Mouse (Mus musculus) gastrocnemius, postnatal 4 days (tissue): Measurements from ENCODE around the gene Smim17. TPM values are rescaled to one million over a fixed set of nuclear protein-coding genes. Genes with fewer than 3 reads are reported as not detected.
"Not testable (repeated sequence)": the region's sequence is repeated elsewhere in the genome, so short reads cannot be mapped to it uniquely, and the experiment has no call there.

Experiments used
- DNase-seq, 2 experiments: peaks; one replicate each; pipeline ENCODE4 v3.0.0; 2021 to 2022; ENCODE audit warnings: low spot score in 2 of 2, mixed read lengths in 2 of 2
- long read RNA-seq, 2 experiments: library from polyadenylated mRNA; stranded (forward); transcript quantifications; one replicate each; pipeline ENCODE4 v2.0.0; 2021
- total RNA-seq, 2 experiments: library from RNA; stranded (reverse); gene quantifications; 2 replicates each; pipeline ENCODE4 v1.2.3; 2021

The Smim17 gene
- under 1 TPM in 1 of 2 experiments, not detected in 1; 0.44 TPM for total RNA-seq
- long read RNA-seq, experiment 1: 0 reads
- long read RNA-seq, experiment 2: 0 reads

DNA sequence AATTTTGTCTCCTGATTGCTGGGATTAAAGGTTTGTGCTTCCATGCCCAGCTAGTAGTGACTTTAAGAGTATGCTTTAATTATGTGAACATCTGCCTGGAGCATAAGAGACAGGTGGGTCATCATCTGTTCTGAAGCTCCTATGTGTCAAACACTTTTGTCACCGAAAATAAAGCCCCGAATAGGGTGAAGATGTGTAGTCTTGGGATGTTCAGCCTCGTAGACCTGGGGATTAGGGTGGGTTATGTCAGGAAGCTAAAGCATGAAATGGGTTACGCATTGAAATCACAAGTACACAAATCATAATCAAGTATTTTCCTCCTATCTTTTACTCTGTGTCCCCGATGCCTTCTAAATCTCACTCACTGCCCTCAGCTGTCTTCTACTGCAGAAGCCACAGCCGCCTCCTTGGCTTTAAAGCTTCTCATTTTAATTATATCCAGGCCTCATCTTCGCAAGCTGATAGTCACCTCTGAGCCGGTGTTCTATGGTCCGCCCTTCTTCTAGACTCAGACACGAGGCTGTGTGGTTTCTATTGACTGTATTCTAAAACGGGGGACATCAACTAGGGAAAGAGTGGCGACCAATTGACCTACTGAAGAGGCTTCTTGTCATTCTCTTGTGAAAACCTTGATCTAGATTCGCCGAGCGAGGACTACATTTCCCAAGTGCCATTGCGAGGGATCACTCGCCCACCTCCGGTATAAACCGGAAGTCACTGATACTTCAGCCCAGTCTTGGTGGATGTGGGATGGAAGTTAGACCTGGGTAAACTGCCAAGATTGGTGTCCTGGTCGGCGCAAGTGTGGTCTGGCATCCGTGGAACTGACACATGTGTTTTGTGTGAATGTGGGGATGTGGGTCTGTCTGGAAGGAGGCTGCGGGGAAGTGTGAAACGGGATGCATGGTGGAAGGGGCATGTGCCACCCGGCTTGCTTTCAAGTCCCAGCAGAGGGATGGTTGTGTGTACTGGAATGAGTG lies at the start of gene Smim17:
Gene Smim17 (plus strand): TSS at position 720 of the 980 bp plus-strand sequence.
- peak in 1 of 2 experiments; percentile 24 for DNase-seq

DNA sequence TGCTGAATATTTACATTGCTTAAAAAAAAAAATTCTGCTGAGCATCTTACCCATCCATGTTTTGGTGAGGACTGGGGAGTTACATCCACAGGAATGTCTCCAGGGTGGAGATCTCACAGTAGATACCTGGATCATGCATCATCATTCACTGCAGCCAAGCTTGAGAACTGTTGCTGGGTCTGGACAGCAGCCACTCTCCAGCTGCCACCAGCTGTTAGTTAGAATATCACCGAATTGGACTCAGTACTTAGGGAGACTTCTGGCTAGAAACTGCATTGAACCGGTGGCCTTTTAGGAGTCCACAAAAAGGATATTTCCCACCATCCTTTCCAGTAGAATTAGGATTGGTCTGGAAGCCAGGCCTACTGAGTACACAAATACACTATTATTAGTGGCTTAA lies 40.4 kb upstream of the Smim17 start:
- no peak for DNase-seq

DNA sequence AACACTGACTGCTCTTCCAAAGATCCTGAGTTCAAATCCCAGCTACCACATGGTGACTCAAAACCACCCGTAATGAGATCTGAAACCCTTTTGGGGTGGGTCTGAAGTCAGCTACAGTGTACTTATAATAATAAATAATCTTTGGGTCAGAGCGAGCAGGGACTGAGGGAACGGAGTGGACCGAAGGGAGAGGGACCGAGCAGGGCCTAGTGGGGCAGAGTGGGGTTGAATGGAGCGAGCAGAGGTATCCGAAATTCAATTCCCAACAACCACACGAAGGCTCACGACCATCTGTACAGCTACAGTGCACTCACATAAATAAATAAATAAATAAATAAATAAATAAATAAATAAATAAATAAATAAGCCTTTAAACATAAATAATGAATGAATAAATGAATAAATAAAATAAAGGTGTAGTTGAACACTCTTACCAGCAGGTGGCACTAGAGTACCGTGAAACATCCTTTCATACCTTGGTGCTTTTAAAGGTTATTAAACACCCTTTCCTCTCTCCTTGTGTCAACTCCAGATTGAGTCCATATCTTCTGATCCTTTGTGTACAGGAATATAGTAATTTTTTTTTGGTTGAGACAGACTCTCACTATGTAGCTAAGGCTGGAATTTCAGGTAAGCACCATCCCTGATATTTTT lies 39.5 kb upstream of the Smim17 start:
- DNase-seq: no peak

DNA sequence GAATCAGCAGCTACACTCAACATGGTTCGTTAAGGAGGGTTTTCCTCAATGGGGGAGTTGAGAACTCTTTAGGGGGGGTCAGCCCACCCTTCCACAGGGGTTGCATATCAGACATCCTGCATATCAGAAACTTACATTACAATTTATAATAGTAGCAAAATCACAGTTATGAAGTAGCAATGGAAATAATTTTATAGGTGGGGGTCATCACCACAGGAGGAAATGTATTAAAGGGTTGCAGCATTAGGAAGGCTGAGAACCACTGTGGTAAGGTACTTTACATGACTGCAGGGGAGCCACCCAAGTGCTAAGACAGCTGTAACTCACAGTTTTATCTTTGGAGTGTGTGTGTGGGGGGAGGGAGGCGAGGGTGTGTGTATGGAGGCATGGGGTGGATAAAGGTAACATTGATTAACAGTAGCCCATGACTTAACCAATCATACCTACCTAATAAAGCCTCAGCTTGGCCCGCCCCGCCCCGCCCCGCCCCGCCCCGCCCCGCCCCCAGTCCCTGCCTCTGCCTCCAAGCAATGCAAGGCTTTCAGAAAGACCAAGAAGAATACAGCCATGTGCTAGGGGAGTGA lies 37.9 kb upstream of the Smim17 start:
- no peak for DNase-seq

DNA sequence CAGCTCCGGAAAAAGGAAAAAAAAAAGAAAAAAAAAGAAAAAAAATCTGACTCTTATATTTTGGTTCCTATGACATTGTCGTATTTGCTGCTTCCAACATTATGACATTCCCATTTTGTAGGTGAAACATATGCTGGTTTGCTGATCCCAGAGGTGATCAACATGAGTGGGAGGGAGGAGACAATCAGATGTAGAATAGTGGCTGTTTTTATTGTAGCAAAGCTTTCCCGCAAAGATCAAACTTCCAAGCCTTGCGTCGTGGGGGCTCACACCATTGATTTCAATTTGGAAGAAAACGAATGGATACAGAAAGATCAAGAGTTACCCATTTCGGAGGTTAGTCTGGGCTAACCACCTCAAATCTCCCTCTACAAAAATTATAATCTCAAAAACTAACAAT lies 36.8 kb upstream of the Smim17 start:
- no peak for DNase-seq

DNA sequence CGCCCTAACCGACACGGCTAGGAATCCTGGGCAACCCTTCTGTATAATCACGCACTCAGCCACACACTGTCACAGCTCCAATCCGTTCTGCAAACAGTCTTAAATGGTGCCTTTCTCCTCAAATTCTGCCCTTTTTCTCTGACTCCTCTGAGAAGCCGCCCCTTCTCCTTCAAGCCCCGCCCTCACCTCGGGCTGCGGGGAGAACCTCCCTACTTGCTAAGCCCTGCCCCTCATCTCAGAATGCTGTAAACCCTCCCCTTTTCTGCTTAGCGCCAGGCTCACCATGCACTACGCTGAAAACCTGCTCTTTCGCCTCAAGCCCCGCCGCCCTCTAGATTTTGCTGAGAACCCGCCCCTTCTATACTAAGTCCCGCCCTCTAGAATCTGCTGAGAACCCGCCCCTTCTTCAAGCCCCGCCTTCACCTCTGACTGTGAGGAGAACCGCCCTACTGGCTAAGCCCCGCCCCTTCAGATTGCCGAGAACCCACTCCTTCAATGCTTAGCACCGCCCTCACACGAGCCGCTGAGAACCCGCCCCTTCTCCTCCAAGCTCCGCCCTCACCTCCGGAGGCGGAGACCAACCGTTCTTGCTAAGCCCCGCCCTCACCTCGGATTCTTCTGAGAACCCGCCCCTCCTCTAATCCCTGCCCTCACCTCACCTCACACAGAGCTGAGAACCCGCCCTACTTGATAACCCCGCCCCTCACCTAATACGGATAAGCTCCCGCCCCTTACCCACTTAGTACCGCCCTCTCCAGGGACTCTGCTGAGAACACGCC lies 36.1 kb upstream of the Smim17 start:
- peak; percentile 79 to 93 for DNase-seq

DNA sequence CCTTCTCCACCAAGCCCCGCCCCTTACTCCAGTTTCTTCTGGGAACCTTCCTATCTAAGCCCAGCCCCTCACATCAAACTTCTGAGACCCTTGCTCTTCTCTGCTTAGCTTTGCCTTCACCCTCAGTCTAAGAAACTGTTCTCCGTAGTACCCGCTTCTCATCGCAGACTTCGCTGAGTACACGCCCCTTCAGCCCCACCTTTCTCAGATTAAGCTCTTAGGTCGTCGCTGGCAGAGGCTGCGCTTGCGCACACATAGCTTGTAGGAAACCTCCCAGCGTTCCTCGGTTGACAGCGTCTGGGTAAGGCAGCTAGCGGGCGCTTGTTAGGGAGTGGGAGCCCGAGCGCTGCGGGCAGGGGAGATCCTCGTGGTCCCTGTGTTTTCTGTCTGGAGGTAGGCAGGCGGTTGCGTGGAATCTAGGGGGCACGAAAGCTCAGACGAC lies 35.4 kb upstream of the Smim17 start, which contains the start of gene Zfp78:
Gene Zfp78 (plus strand): TSS at position 234 of the 442 bp plus-strand sequence.
- DNase-seq: peak; percentile 31 to 69

DNA sequence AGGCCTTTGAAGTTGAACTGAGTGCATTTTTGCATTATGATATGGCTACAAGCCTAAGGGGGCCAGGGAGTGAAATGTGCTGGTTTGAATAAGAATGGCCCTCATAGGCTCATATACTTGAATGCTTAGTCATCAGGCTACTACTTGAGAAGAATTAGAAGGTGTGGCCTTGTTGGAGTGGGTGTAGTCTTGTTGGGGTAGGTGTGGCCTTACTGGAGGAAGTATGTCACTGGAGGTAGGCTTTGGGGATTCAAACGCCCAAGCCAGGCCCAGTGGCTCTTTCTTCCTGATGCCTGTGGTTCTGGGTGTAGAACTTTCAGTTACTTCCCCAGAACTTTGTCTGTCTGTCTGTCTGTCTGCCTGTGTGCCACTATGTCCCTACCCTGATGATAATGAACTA lies 33.8 kb upstream of the Smim17 start:
- DNase-seq: no peak

DNA sequence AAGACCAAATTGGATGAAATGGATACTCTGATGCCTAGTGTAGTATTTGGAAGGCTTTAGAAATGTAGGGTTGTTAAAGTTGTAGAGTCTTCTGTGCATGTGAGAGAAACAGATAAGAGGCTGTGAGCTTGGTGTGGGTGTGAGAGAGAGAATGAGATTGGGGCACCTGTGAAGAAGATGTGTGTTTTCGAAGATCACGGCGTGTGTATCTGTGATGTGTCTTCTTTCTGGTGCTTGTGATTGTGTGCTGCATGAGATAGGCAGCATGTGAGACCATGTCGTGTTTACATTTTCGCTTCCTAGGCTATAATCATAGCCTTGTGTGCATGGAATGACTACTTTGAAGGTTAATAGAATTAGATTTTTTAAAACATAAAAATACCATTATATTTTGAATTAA lies 31.3 kb upstream of the Smim17 start:
- no peak for DNase-seq

DNA sequence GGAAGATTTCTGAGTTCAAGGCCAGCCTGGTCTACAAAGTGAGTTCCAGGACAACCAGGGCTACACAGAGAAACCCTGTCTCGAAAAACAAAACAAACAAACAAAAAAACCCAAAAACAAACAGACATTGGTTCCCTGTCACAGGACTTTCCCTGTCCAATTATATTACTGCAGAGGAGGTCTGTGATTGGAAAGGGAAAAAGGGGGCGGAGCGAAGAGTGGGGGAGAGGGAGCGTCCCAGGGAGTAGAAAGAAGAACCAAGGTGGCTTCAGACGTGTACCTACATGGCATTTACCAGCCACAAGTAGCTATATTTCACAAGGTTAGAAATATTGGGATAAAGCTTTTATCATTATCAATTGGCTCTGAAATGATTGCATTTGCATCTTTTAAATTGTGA lies 30.4 kb upstream of the Smim17 start:
- not testable (repeated sequence) for DNase-seq

DNA sequence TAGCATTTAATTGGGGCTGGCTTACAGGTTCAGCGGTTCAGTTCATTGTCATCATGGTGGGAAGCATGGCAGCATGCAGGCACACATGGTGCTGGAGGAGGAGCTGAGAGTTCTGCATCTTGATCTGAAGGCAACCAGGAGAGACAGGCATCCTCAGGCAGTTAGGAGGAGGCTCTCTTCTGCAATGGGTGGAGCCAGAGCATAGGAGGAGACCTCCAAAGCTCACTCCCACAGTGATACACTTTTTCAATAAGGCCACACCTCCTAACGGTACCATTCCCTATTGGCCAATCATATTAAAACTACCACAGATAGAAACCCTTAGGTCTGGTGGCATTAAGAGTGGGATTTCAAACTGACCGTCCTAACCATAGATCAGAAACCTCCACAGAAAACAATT lies 29.1 kb upstream of the Smim17 start:
- no peak for DNase-seq

DNA sequence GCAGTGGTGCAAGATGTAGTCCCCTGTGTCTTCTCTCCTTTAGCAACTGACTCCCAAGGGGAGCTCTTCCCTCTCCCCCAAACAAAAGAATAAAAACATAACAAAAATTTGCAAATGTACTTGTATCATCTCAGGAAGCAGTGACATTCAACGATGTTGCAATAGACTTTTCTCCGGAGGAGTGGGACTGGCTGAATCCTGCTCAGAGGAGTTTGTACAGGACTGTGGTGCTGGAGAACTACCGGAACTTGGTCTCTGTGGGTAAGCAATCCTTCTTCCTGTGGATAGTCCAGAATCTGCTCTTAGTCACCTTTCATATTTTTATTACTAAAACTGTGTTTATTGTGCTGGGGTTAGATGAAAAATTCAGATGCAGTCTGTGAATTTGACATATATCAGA lies 25.5 kb upstream of the Smim17 start:
- DNase-seq: no peak

DNA sequence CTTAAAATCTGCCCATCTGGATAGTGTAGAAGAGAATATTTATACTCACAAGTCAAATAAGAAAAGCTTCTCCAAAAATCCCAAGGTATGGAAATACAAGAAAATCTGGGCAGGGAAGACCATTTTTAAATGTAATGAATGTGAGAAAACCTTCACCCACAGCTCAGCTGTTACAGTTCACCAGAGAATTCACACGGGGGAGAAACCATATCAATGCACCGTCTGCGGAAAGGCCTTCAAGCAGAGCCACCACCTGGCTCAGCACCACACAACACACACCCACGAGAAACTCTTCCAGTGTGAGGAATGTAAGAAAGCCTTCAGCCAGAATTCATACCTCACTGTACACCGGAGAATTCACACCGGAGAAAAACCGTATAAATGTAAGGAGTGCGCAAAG lies 20.1 kb upstream of the Smim17 start:
- DNase-seq: no peak

DNA sequence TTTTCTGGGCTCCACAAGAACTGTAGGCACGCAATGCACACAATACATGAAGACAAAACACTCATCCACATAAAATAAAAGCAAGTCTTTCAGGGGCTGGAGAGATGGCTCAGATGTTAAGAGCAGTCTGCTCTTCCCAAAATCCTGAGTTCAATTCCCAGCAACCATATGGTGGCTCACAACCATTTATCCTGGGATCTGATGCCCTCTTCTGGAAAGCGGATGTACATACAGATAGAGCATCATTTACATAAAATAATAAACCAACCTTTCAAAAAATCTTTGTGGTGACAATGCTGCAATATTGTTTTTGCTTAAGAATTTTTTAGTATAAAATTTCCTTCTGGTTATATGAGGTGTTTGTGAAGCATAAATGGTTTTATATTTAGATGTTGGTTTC lies 17.1 kb upstream of the Smim17 start:
- DNase-seq: no peak

DNA sequence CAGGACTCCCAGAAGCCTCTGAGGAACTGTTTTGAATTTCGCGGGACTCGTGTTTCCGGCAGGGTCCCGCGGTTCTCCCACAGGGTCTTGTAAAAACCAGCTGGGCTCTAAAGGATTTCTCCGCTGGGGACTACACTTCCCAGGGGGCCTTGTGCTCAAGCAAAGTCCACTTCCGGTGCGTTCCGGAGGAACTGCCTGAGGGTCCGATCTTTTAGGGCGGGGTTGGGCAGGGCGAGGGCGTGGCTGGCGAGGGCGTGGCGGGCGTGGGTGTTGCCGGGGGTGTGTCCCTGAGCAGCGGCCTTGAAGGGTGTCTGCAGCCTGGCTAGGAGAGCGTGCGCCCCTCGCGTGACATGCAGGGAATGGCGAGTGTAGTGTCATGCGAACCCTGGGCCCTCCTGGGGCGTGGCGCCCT lies 15.5 kb upstream of the Smim17 start, which contains the start of gene Zfp28:
Gene Zfp28 (plus strand): TSS at position 252 of the 412 bp plus-strand sequence.
- peak; percentile 82 to 93 for DNase-seq

DNA sequence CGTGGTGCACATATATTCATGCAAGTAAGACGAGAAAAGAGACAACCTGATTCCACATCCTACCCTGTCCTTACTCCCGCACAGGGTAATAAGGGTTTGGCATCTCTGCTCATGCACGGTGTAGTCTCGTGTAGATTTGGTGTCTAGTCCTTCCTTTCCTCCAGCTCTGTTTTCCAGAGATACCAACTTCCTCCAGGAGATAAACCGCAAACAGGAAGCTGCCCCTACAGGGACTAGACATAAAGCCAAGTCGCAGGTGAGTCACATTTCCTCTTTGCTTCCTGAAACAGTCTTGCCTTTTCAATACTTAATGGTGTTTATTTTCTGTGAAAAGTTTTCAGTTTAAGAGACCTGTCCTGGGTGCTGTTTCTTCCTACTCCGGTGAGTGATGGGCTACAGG lies 14.5 kb upstream of the Smim17 start:
- DNase-seq: no peak

DNA sequence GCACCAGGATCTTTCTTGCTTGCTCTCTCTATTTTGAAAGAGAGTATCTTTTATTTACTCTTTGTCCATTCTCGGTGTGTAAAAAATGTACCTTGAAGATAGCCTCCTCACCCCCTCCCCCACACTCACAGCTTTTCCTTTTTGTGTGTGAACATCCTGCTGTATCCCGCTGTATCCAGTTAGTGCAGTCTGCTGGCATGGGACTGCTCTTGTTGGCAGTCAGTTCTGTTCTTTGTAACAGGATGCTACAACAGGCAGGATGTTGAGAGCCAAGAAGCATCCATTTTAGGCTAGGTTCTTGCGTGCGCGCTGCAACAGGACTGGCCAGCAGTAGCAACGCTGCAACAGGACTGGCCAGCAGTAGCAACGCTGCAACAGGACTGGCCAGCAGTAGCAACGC lies 11.5 kb upstream of the Smim17 start:
- no peak for DNase-seq

DNA sequence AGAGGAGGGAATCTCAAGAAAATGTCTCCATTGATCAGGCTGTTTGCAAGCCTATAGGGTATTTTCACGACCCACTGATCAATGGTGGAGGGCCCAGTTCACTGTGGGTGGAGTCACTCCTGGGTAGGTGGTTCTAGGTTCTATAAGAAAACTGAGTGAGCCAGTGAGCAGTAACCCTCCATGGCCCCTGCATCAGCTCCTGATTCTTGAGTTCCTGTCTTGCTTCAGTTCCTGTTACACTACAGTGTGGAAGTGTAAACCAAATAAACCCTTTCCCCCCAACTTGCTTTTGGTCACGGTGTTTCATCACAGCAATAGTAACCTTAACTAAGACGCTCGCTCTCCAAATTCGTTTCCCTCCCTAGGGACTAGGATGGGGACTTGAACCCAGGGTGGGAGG lies 9.5 kb upstream of the Smim17 start:
- no peak for DNase-seq

DNA sequence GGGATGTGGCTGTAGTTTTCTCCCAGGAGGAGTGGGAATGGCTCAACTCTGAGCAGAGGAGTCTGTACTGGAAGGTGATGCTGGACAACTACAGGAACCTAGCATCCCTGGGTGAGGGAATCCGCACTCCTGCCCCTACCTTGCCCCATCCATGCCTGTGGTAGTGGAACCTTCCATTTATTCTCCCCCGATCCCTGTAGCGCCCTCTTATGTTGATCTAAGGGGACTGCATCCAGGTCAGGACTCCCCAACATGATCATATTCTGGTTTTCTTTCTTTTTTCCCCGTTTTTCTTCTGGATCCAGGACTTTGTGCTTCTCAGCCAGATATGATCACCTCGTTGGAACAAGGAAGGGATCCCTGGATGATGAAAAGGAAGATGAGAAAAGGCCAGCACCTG lies 9.1 kb upstream of the Smim17 start:
- DNase-seq: no peak

DNA sequence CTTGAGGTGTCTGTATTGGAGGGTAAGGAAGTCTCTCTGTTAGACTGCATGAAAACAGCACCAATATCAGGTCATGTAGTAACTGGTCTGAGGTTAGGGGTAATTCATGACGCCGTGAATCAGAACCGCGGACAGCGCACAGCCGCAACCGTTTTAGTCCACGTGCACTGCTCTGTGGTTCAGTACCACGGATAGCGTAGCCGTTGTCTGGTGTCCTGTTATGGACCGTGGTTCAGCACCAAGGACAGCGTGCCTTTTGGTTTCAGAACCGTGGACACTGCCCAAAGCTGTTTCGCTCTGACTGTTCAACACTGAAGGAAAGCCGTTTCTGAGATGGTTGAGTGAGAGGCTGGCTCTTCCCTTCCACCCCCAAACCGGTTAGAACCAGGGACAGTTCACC lies 11.5 kb downstream of the Smim17 start, which contains the start of gene Gm20715:
Gene Gm20715 (plus strand): TSS at position 235 of the 400 bp plus-strand sequence.
- peak; percentile 88 to 96 for DNase-seq
